Mouse (Mus musculus) liver, postnatal 0 days (tissue): Measurements from ENCODE around the gene Ano1. TPM values are rescaled to one million over a fixed set of nuclear protein-coding genes. Genes with fewer than 3 reads are reported as not detected.

ENCODE experiments used
- ATAC-seq: fragments of 200-750 bp; cut with Nextera tagmentation; 2 replicates; pipeline ENCODE4 v1.8.0; 2017; ENCODE audit warnings: mild to moderate bottlenecking, moderate library complexity
- DNase-seq: peaks from one replicate; pipeline ENCODE4 v3.0.0-alpha.2; 2016
- H3K27ac ChIP-seq: fragments of 300-500 bp; sonication (generic); 2 replicates; pipeline ENCODE4 v1.5.1; 2014; ENCODE audit warnings: antibody characterized with exemption, moderate library complexity, mild to moderate bottlenecking, low read depth
- H3K27me3 ChIP-seq: fragments of 300-500 bp; sonication (generic); 2 replicates; pipeline ENCODE4 v1.6.1; 2014; ENCODE audit warnings: low read length, control low read depth, mixed read lengths; ENCODE audit not compliant: insufficient read depth
- H3K36me3 ChIP-seq: fragments of 300-500 bp; sonication (generic); replicated peaks from 2 replicates; pipeline ENCODE4 v1.6.1; 2014; ENCODE audit warnings: mild to moderate bottlenecking, control low read depth, low read length, moderate library complexity, mixed read lengths; ENCODE audit not compliant: insufficient read depth
- H3K4me1 ChIP-seq: fragments of 300-500 bp; sonication (generic); 2 replicates; pipeline ENCODE4 v1.6.1; 2014; ENCODE audit warnings: antibody characterized with exemption, mild to moderate bottlenecking, control low read depth; ENCODE audit not compliant: insufficient read depth
- H3K4me2 ChIP-seq: fragments of 300-500 bp; sonication (generic); 2 replicates; pipeline ENCODE4 v1.6.1; 2014; ENCODE audit warnings: low read depth, mild to moderate bottlenecking, low read length, moderate library complexity, mixed read lengths
- H3K4me3 ChIP-seq: fragments of 300-500 bp; sonication (generic); 2 replicates; pipeline ENCODE4 v1.5.1; 2014; ENCODE audit warnings: low read depth, low read length
- H3K9ac ChIP-seq: fragments of 300-500 bp; sonication (generic); replicated peaks from 2 replicates; pipeline ENCODE4 v1.6.1; 2014; ENCODE audit warnings: mild to moderate bottlenecking, moderate library complexity
- H3K9me3 ChIP-seq: fragments of 300-500 bp; sonication (generic); 2 replicates; pipeline ENCODE4 v1.6.1; 2016; ENCODE audit warnings: mild to moderate bottlenecking, control low read depth, low read length, mixed read lengths
- CTCF ChIP-seq: sonication (generic); IDR thresholded peaks from 2 replicates; pipeline ENCODE4 v1.5.1; 2016; ENCODE audit warnings: antibody characterized with exemption, low read depth
- EP300 ChIP-seq: IDR thresholded peaks from 2 replicates; pipeline ENCODE4 v1.6.1; 2016; ENCODE audit warnings: antibody characterized with exemption, low read depth, mild to moderate bottlenecking
- WGBS: fragments of 180-500 bp; shearing (Covaris S2); extraction: QIAGEN DNeasy Blood & Tissue Kit; methylation state at CpG from one replicate; pipeline ENCODE4 v1.1.7; 2014; ENCODE audit not compliant: insufficient replicate concordance; 5-methylcytosine and 5-hydroxymethylcytosine counted together
- polyA plus RNA-seq: library from polyadenylated mRNA; unstranded; fragments of >200 nt; fragmentation: Nextera tagmentation; extraction: Ambion mirVana; gene quantifications from 2 replicates; pipeline ENCODE4 v1.2.1, GENCODE M21; 2015

The Ano1 gene
- polyA plus RNA-seq, 1 experiment from 2014 or later = 1.1 TPM

GRCm38 (mm10) chr7:144697870-144698269, 53.9 kb downstream of the Ano1 start:
- WGBS = 64% methylated on average over 9 of the region's 9 CpGs
- Histone ChIP-seq H3K27ac (no peak overlapping the region), H3K4me1 (no peaks in the 10 kb centered on the region), H3K4me2 (no peak overlapping the region), H3K9me3 (no peaks in the 10 kb centered on the region), H3K36me3 (no peaks in the 10 kb centered on the region), H3K4me3 (no peak overlapping the region), H3K27me3 (no peaks in the 10 kb centered on the region), H3K9ac (no peak overlapping the region)
- ATAC-seq = no peak
- TF ChIP-seq CTCF (no peak), EP300 (no peak)
- no peak for DNase-seq

- H3K27me3 ChIP-seq = no peaks in the 10 kb centered on the region
- no peaks in the 10 kb centered on the region for H3K9me3 ChIP-seq
- no peaks in the 10 kb centered on the region for H3K36me3 ChIP-seq
- no peak overlapping the region for H3K27ac ChIP-seq
- peak; percentile 92 for TF ChIP-seq CTCF
- TF ChIP-seq EP300 = no peak
- H3K9ac ChIP-seq = no peak overlapping the region
- DNase-seq (peak; percentile 66), ATAC-seq (peak; percentile 59)
- 64% methylated on average over 7 of the region's 7 CpGs for WGBS
- no peak overlapping the region for H3K4me2 ChIP-seq
- no peaks in the 10 kb centered on the region for H3K4me1 ChIP-seq
- H3K4me3 ChIP-seq = no peak overlapping the region
Measured at GRCm38 (mm10) chr7:144696764-144697704, 54.7 kb downstream of the Ano1 start.

DNA sequence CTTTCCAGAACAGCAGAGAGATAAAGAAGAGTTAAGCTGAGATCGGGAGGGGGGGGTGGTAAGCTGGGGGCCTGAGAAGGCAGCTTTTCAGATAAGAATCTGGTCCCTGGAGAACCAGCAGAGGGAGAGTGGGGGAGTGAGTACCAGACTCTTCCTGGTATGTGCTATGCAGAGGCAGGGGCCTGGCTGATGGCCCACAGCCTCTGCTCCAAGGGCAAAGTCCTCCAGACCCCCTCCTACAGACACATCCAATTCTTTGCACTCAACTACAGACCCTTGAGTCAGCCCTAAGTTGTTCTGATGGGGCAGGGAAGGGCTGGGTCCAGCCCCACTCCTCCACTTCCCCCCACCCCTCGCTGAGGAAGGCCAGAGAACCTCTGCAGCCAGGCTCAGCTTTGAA, 61.9 kb downstream of the Ano1 start:
- H3K9me3 ChIP-seq = no peaks in the 10 kb centered on the region
- DNase-seq (no peak), ATAC-seq (no peak)
- no peaks in the 10 kb centered on the region for H3K27me3 ChIP-seq
- H3K4me3 ChIP-seq = no peak overlapping the region
- no peak overlapping the region for H3K9ac ChIP-seq
- H3K4me1 ChIP-seq = no peaks in the 10 kb centered on the region
- no peak overlapping the region for H3K4me2 ChIP-seq
- H3K27ac ChIP-seq = no peak overlapping the region
- TF ChIP-seq EP300 (no peak), CTCF (no peak)
- H3K36me3 ChIP-seq = no peaks in the 10 kb centered on the region
- WGBS = 36% methylated on average over 2 of the region's 2 CpGs

GRCm38 (mm10) chr7:144689136-144689535, 62.6 kb downstream of the Ano1 start:
- no peaks in the 10 kb centered on the region for H3K27me3 ChIP-seq
- no peak overlapping the region for H3K4me2 ChIP-seq
- no peaks in the 10 kb centered on the region for H3K36me3 ChIP-seq
- H3K9ac ChIP-seq = no peak overlapping the region
- no peak overlapping the region for H3K27ac ChIP-seq
- TF ChIP-seq EP300 (no peak), CTCF (no peak)
- WGBS = 62% methylated on average over 7 of the region's 7 CpGs
- DNase-seq (no peak), ATAC-seq (no peak)
- H3K4me3 ChIP-seq = no peak overlapping the region
- H3K9me3 ChIP-seq = no peaks in the 10 kb centered on the region
- H3K4me1 ChIP-seq = no peaks in the 10 kb centered on the region

- Histone ChIP-seq H3K9me3 (no peaks in the 10 kb centered on the region), H3K27ac (no peak overlapping the region), H3K9ac (no peak overlapping the region), H3K4me1 (no peaks in the 10 kb centered on the region), H3K4me3 (no peak overlapping the region), H3K27me3 (no peaks in the 10 kb centered on the region), H3K36me3 (no peaks in the 10 kb centered on the region), H3K4me2 (no peak overlapping the region)
- ATAC-seq = no peak
- WGBS = 75% methylated on average over 2 of the region's 2 CpGs
- no peak for DNase-seq
- TF ChIP-seq EP300 = no peak
- TF ChIP-seq CTCF = no peak
Measured at GRCm38 (mm10) chr7:144687663-144688381, 64.0 kb downstream of the Ano1 start.

GRCm38 (mm10) chr7:144684947-144685346, 66.8 kb downstream of the Ano1 start:
- no peak for DNase-seq
- Histone ChIP-seq H3K9me3 (no peaks in the 10 kb centered on the region), H3K36me3 (no peaks in the 10 kb centered on the region), H3K4me1 (no peaks in the 10 kb centered on the region), H3K4me2 (no peak overlapping the region), H3K27me3 (0 out of 2 replicates have a peak, but pooled peaks cover 2% of the 10 kb centered on the region), H3K4me3 (no peak overlapping the region), H3K27ac (no peak overlapping the region), H3K9ac (no peak overlapping the region)
- TF ChIP-seq CTCF = no peak
- 42% methylated on average over 4 of the region's 4 CpGs for WGBS
- no peak for ATAC-seq
